Mouse (Mus musculus): ENCODE results near the gene Ogfod1.

DNA sequence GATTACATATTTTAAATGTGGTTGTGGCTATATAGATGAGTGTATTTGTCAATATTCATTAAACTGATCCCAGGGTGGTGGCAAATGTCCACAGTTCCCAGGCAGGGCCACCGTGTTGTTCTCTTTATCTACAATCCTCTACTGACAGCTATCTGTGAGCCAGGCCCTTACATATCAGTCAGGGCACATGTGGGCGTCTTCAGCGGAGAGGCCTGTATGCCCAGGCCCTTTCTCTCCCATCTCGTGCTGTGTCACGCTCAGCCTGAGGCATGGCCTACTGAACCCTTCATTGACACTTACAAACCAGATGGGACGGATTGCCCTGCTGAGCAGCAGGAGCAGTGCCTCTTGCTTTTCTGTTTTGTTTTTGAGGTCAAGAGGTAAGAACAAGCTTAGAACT is 72.4 kb downstream of the Ogfod1 start:
- TF ChIP-seq CTCF (IDR thresholded peaks at IDR 0.05; ENCODE audit: control insufficient read depth, insufficient read depth, low read length) (no peak), POLR2A (IDR thresholded peaks at IDR 0.05; ENCODE audit: borderline replicate concordance, control insufficient read depth, low read depth, low read length) (no peak)
